Mouse (Mus musculus) olfactory bulb, adult 2 months (tissue): ENCODE data around the gene Lrrfip1.

ENCODE experiments used
- CTCF ChIP-seq: fragments of 200-500 bp; IDR thresholded peaks from 2 replicates; pipeline ENCODE4 v1.5.1; 2012; ENCODE audit warnings: low read depth, mild to moderate bottlenecking, low read length, moderate library complexity; ENCODE audit not compliant: insufficient read depth
- POLR2A ChIP-seq: fragments of 200-500 bp; IDR thresholded peaks from 2 replicates; pipeline ENCODE4 v1.6.1; 2012; ENCODE audit warnings: mild to moderate bottlenecking, low read depth, low read length, moderate library complexity; ENCODE audit not compliant: insufficient read depth

- no peak for TF ChIP-seq CTCF
- TF ChIP-seq POLR2A: no peak
Measured at GRCm38 (mm10) chr1:91076946-91077345, 78.4 kb downstream of the Lrrfip1 start.
